Mouse (Mus musculus) limb, embryonic 14.5 days (tissue): Measurements from ENCODE around the gene Oas3. TPM values are rescaled to one million over a fixed set of nuclear protein-coding genes. Genes with fewer than 3 reads are reported as not detected.

ENCODE experiments used
- ATAC-seq: fragments of 200-750 bp; cut with Nextera tagmentation; 2 replicates; pipeline ENCODE4 v1.8.0; 2017; ENCODE audit warnings: low read depth, moderate number of reproducible peaks, moderate TSS enrichment; ENCODE audit not compliant: low FRiP score
- DNase-seq: peaks from one replicate; pipeline ENCODE4 v3.0.0-alpha.2; 2015; ENCODE audit warnings: low spot score
- H3K27ac ChIP-seq: fragments of 300-500 bp; sonication (generic); replicated peaks from 2 replicates; pipeline ENCODE4 v1.5.1; 2014; ENCODE audit warnings: low read depth, mild to moderate bottlenecking, low read length, moderate library complexity, mixed read lengths
- H3K27me3 ChIP-seq: fragments of 300-500 bp; sonication (generic); 2 replicates; pipeline ENCODE4 v1.6.1; 2014; ENCODE audit warnings: low read length, mixed read lengths; ENCODE audit not compliant: control insufficient read depth, insufficient read depth
- H3K36me3 ChIP-seq: fragments of 300-500 bp; sonication (generic); 2 replicates; pipeline ENCODE4 v1.6.1; 2014; ENCODE audit warnings: mild to moderate bottlenecking, low read length, moderate library complexity, mixed read lengths; ENCODE audit not compliant: control insufficient read depth, insufficient read depth
- H3K4me1 ChIP-seq: fragments of 300-500 bp; sonication (generic); 2 replicates; pipeline ENCODE4 v1.6.1; 2014; ENCODE audit warnings: antibody characterized with exemption, low read length, mixed read lengths; ENCODE audit not compliant: control insufficient read depth, insufficient read depth
- H3K4me2 ChIP-seq: fragments of 300-500 bp; sonication (generic); replicated peaks from 2 replicates; pipeline ENCODE4 v1.6.1; 2014; ENCODE audit warnings: low read depth, mild to moderate bottlenecking, low read length, moderate library complexity; ENCODE audit not compliant: severe bottlenecking
- H3K4me3 ChIP-seq: fragments of 300-500 bp; sonication (generic); replicated peaks from 2 replicates; pipeline ENCODE4 v1.5.1; 2014; ENCODE audit warnings: low read length
- H3K9ac ChIP-seq: fragments of 300-500 bp; sonication (generic); 2 replicates; pipeline ENCODE4 v1.6.1; 2014; ENCODE audit warnings: mild to moderate bottlenecking, low read depth, low read length, moderate library complexity; ENCODE audit not compliant: severe bottlenecking
- H3K9me3 ChIP-seq: fragments of 300-500 bp; sonication (generic); 2 replicates; pipeline ENCODE4 v1.6.1; 2016; ENCODE audit warnings: low read length; ENCODE audit not compliant: control insufficient read depth
- POLR2A ChIP-seq: fragments of 200-500 bp; IDR thresholded peaks from 2 replicates; pipeline ENCODE4 v1.8.0; 2012; ENCODE audit warnings: inconsistent platforms, mild to moderate bottlenecking, moderate library complexity, borderline replicate concordance; ENCODE audit not compliant: insufficient read depth, insufficient read length; ENCODE audit errors: extremely low read depth
- WGBS: fragments of 180-500 bp; shearing (Covaris S2); extraction: QIAGEN DNeasy Blood & Tissue Kit; methylation state at CpG from one replicate; pipeline ENCODE4 v1.1.7; 2014; 5-methylcytosine and 5-hydroxymethylcytosine counted together
- polyA plus RNA-seq, 2 experiments: library from polyadenylated mRNA; depleted of rRNA in 1 of 2; stranded (reverse) in 1 of 2; unstranded in 1 of 2; fragments of >200 nt; fragmentation: Nextera tagmentation in 1 of 2; extraction: Ambion mirVana in 1 of 2; gene quantifications; 2 replicates each; pipeline versions ENCODE4 v1.2.1 to v1.2.3; 2012 to 2014

Gene Oas3
- polyA plus RNA-seq, 2 experiments = 0.11 to 0.22 TPM

GRCm38 (mm10) chr5:120793043-120793442, 15.6 kb upstream of the Oas3 start:
- no peaks in the 10 kb centered on the region for H3K9me3 ChIP-seq
- H3K4me3 ChIP-seq = no peak overlapping the region
- DNase-seq (peak; percentile 32), ATAC-seq (no peak)
- no peak overlapping the region for H3K27ac ChIP-seq
- no peaks in the 10 kb centered on the region for H3K27me3 ChIP-seq
- H3K4me2 ChIP-seq = no peak overlapping the region
- WGBS = 40% methylated on average over 2 of the region's 2 CpGs
- no peak for TF ChIP-seq POLR2A
- no peaks in the 10 kb centered on the region for H3K36me3 ChIP-seq
- no peak overlapping the region for H3K9ac ChIP-seq
- no peaks in the 10 kb centered on the region for H3K4me1 ChIP-seq

- Histone ChIP-seq H3K4me2 (no peak overlapping the region), H3K9me3 (no peaks in the 10 kb centered on the region), H3K4me3 (no peak overlapping the region), H3K36me3 (no peaks in the 10 kb centered on the region), H3K4me1 (no peaks in the 10 kb centered on the region), H3K9ac (no peak overlapping the region), H3K27ac (no peak overlapping the region), H3K27me3 (no peaks in the 10 kb centered on the region)
- ATAC-seq = no peak
- no peak for TF ChIP-seq POLR2A
- WGBS = 62% methylated on average over 3 of the region's 3 CpGs
- no peak for DNase-seq
Measured at GRCm38 (mm10) chr5:120787042-120787441, 9.6 kb upstream of the Oas3 start.

- H3K9ac ChIP-seq = no peak overlapping the region
- H3K36me3 ChIP-seq = no peaks in the 10 kb centered on the region
- no peak overlapping the region for H3K4me2 ChIP-seq
- no peak overlapping the region for H3K4me3 ChIP-seq
- no peaks in the 10 kb centered on the region for H3K4me1 ChIP-seq
- ATAC-seq (no peak), DNase-seq (no peak)
- H3K27ac ChIP-seq = no peak overlapping the region
- 67% methylated on average over 2 of the region's 2 CpGs for WGBS
- H3K9me3 ChIP-seq = no peaks in the 10 kb centered on the region
- TF ChIP-seq POLR2A = no peak
- H3K27me3 ChIP-seq = no peaks in the 10 kb centered on the region
Measured at GRCm38 (mm10) chr5:120782446-120782845, 5.0 kb upstream of the Oas3 start.

GRCm38 (mm10) chr5:120781646-120782045, 4.2 kb upstream of the Oas3 start:
- no peak overlapping the region for H3K4me2 ChIP-seq
- H3K4me3 ChIP-seq = no peak overlapping the region
- TF ChIP-seq POLR2A = no peak
- H3K27me3 ChIP-seq = no peaks in the 10 kb centered on the region
- no peaks in the 10 kb centered on the region for H3K9me3 ChIP-seq
- H3K27ac ChIP-seq = no peak overlapping the region
- H3K36me3 ChIP-seq = no peaks in the 10 kb centered on the region
- 85% methylated on average over 1 of the region's 1 CpGs for WGBS
- no peaks in the 10 kb centered on the region for H3K4me1 ChIP-seq
- H3K9ac ChIP-seq = no peak overlapping the region
- DNase-seq = no peak
- no peak for ATAC-seq

GRCm38 (mm10) chr5:120779922-120780321, 2.5 kb upstream of the Oas3 start:
- Histone ChIP-seq H3K9ac (no peak overlapping the region), H3K9me3 (no peaks in the 10 kb centered on the region), H3K36me3 (no peaks in the 10 kb centered on the region), H3K4me2 (no peak overlapping the region), H3K27ac (no peak overlapping the region), H3K27me3 (no peaks in the 10 kb centered on the region), H3K4me1 (no peaks in the 10 kb centered on the region), H3K4me3 (no peak overlapping the region)
- peak; percentile 55 for DNase-seq
- TF ChIP-seq POLR2A = no peak
- WGBS = 41% methylated on average over 3 of the region's 3 CpGs
- no peak for ATAC-seq

- Histone ChIP-seq H3K4me3 (no peak overlapping the region), H3K4me1 (no peaks in the 10 kb centered on the region), H3K4me2 (no peak overlapping the region), H3K36me3 (no peaks in the 10 kb centered on the region), H3K27ac (no peak overlapping the region), H3K27me3 (no peaks in the 10 kb centered on the region), H3K9me3 (no peaks in the 10 kb centered on the region), H3K9ac (no peak overlapping the region)
- TF ChIP-seq POLR2A = no peak
- no peak for DNase-seq
- WGBS = 69% methylated on average over 2 of the region's 2 CpGs
- ATAC-seq = no peak
Measured at GRCm38 (mm10) chr5:120778941-120779340, 1.5 kb upstream of the Oas3 start.
